Mouse (Mus musculus) hindbrain, embryonic 11.5 days (tissue): ENCODE results near the gene Gsk3b. TPM values are rescaled to one million over a fixed set of nuclear protein-coding genes. Genes with fewer than 3 reads are reported as not detected.

Experiments
- ATAC-seq: fragments of 200-750 bp; cut with Nextera tagmentation; 2 replicates; pipeline ENCODE4 v1.8.0; 2017; ENCODE audit warnings: mild to moderate bottlenecking, moderate TSS enrichment, moderate library complexity; ENCODE audit not compliant: low FRiP score
- DNase-seq: peaks from one replicate; pipeline ENCODE4 v3.0.0-alpha.2; 2015; ENCODE audit warnings: low spot score
- H3K27ac ChIP-seq: fragments of 300-500 bp; sonication (generic); 2 replicates; pipeline ENCODE4 v1.5.1; 2014; ENCODE audit warnings: mild to moderate bottlenecking, low read depth, low read length
- H3K27me3 ChIP-seq: fragments of 300-500 bp; sonication (generic); 2 replicates; pipeline ENCODE4 v1.6.1; 2014; ENCODE audit warnings: mild to moderate bottlenecking, low read length, moderate library complexity, mixed read lengths; ENCODE audit not compliant: control insufficient read depth, insufficient read depth
- H3K36me3 ChIP-seq: fragments of 300-500 bp; sonication (generic); 2 replicates; pipeline ENCODE4 v1.6.1; 2014; ENCODE audit warnings: mild to moderate bottlenecking, low read length, moderate library complexity, mixed read lengths; ENCODE audit not compliant: control insufficient read depth, insufficient read depth
- H3K4me1 ChIP-seq: fragments of 300-500 bp; sonication (generic); replicated peaks from 2 replicates; pipeline ENCODE4 v1.6.1; 2014; ENCODE audit warnings: low read length, mixed read lengths; ENCODE audit not compliant: control insufficient read depth, insufficient read depth
- H3K4me2 ChIP-seq: fragments of 300-500 bp; sonication (generic); replicated peaks from 2 replicates; pipeline ENCODE4 v1.6.1; 2014; ENCODE audit warnings: mild to moderate bottlenecking, low read depth, low read length
- H3K4me3 ChIP-seq: fragments of 300-500 bp; sonication (generic); 2 replicates; pipeline ENCODE4 v1.5.1; 2014; ENCODE audit warnings: low read depth, low read length
- H3K9ac ChIP-seq: fragments of 300-500 bp; sonication (generic); 2 replicates; pipeline ENCODE4 v1.6.1; 2014; ENCODE audit warnings: low read depth, low read length
- H3K9me3 ChIP-seq: fragments of 300-500 bp; sonication (generic); 2 replicates; pipeline ENCODE4 v1.6.1; 2016; ENCODE audit warnings: low read length; ENCODE audit not compliant: control insufficient read depth
- WGBS: fragments of 180-500 bp; shearing (Covaris S2); extraction: QIAGEN DNeasy Blood & Tissue Kit; methylation state at CpG from one replicate; pipeline ENCODE4 v1.1.7; 2014; 5-methylcytosine and 5-hydroxymethylcytosine counted together
- polyA plus RNA-seq: library from polyadenylated mRNA; unstranded; fragments of >200 nt; fragmentation: Nextera tagmentation; extraction: Ambion mirVana; gene quantifications from 2 replicates; pipeline ENCODE4 v1.2.1, GENCODE M21; 2014

Gsk3b gene
- polyA plus RNA-seq, 1 experiment from 2014 or later: 172 TPM

DNA sequence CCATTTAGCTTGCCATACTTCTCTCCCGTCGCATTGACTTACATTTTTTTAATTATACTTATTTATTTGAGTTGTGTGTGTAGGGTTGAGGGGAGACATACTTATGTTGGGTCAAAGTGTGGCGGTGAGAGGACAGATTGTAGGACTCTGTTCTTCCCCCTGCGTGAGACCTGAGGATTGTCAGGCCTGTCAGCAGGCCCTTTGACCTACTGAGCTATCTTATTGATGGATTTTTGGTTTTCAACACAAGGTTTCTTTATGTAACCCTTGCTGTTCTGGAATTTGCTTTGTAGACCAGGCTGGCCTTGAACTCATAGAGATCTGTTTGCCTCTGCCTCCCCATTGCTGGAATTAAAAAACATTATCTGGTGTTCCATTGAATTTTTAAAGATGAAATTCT is 56.1 kb downstream of the Gsk3b start:
- ATAC-seq (no peak), DNase-seq (no peak)
- whole genome bisulfite sequencing: 91% methylated on average over 4 of the region's 4 CpGs
- H3K36me3 ChIP-seq: no peaks in the 10 kb centered on the region
- no peaks in the 10 kb centered on the region for H3K27me3 ChIP-seq
- no peaks in the 10 kb centered on the region for H3K4me1 ChIP-seq
- H3K4me3 ChIP-seq: no peak overlapping the region
- no peaks in the 10 kb centered on the region for H3K9me3 ChIP-seq
- no peak overlapping the region for H3K4me2 ChIP-seq
- no peak overlapping the region for H3K27ac ChIP-seq
- no peak overlapping the region for H3K9ac ChIP-seq

DNA sequence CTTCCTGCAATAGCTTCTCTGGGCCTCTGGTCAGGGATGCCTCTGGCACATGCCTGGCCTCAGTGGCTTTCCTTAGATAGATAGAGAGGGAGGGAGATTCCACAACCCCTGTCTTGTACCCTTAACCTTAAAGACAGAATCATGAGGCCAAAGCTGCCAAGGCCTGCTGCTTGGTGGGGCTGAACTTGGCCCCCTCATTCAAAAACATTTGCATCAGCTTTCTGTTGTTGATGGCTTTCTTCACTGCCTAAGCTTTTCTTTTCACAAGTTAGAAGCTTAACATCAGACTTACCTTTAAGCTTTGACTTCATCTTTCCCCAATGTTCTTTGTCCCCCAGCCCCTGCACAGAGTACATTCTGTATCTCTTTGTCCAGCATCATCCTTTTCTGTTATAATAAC is 61.8 kb downstream of the Gsk3b start:
- no peak for DNase-seq
- no peak for ATAC-seq
- no peak overlapping the region for H3K9ac ChIP-seq
- no peaks in the 10 kb centered on the region for H3K9me3 ChIP-seq
- H3K4me2 ChIP-seq: no peak overlapping the region
- H3K4me3 ChIP-seq: no peak overlapping the region
- no peaks in the 10 kb centered on the region for H3K27me3 ChIP-seq
- no peaks in the 10 kb centered on the region for H3K36me3 ChIP-seq
- no peaks in the 10 kb centered on the region for H3K4me1 ChIP-seq
- H3K27ac ChIP-seq: no peak overlapping the region

DNA sequence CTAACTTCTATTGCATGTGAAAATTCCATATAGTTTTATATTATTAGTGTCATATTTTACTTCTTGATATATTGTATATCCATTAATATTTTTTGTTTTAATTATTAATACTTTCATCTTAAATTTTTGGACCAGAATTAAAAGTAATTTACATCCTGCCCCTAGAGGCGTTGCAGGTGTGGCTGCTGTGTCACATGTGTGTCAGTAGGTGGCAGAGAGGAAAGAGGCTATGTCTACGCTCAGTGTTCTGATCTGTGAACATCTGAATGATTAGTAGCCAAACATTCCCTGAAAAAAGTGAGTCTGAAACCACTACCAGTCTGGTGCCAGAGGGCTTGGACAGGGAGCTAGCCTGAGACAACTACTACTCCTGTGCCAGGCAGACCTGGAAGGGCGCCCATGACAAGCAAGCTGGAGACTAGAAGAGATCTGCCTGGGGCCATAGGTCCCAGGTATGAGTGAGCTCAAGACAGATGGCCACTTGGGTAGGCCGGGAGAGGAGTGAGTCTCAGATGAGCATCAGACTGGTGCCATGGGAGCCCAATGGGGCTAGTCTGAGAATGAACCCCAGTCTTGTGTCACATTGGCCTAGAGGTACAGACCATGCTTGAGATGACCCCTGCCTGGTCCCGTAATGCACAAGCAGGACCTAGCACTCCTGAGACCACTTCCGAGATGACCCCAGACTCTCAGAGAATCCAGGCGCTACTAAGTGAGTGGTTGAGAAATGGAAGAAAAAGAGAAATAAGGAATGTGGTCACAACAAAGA is 69.2 kb downstream of the Gsk3b start:
- H3K36me3 ChIP-seq: no peaks in the 10 kb centered on the region
- no peak overlapping the region for H3K4me2 ChIP-seq
- no peak overlapping the region for H3K27ac ChIP-seq
- ATAC-seq (no peak), DNase-seq (no peak)
- H3K4me1 ChIP-seq: no peaks in the 10 kb centered on the region
- H3K9me3 ChIP-seq: no peaks in the 10 kb centered on the region
- H3K9ac ChIP-seq: no peak overlapping the region
- WGBS: 92% methylated on average over 7 of the region's 7 CpGs
- no peak overlapping the region for H3K4me3 ChIP-seq
- H3K27me3 ChIP-seq: no peaks in the 10 kb centered on the region

DNA sequence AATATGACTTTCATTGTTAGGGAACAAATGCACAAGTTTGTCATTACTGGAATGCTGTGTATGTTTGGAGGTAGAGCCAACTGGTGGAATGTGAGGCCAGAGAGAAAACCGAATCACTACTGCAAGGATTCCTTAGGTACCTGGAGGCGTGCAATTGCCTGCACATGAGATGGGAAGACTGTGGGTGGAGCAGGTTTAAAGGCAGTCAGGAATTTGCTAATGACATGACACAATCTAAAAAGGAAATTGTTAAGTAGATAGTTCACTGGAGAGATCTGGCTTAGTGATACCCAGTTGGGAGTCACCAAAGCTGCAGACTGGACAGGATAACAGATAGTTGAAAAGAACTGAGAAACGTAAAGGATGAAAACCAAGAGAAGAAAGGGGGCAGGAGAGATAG is 73.2 kb downstream of the Gsk3b start:
- Histone ChIP-seq H3K27me3 (no peaks in the 10 kb centered on the region), H3K27ac (no peak overlapping the region), H3K4me2 (no peak overlapping the region), H3K4me3 (no peak overlapping the region), H3K4me1 (no peaks in the 10 kb centered on the region), H3K36me3 (no peaks in the 10 kb centered on the region), H3K9me3 (no peaks in the 10 kb centered on the region), H3K9ac (no peak overlapping the region)
- ATAC-seq (no peak), DNase-seq (no peak)
- 91% methylated on average over 3 of the region's 3 CpGs for WGBS

DNA sequence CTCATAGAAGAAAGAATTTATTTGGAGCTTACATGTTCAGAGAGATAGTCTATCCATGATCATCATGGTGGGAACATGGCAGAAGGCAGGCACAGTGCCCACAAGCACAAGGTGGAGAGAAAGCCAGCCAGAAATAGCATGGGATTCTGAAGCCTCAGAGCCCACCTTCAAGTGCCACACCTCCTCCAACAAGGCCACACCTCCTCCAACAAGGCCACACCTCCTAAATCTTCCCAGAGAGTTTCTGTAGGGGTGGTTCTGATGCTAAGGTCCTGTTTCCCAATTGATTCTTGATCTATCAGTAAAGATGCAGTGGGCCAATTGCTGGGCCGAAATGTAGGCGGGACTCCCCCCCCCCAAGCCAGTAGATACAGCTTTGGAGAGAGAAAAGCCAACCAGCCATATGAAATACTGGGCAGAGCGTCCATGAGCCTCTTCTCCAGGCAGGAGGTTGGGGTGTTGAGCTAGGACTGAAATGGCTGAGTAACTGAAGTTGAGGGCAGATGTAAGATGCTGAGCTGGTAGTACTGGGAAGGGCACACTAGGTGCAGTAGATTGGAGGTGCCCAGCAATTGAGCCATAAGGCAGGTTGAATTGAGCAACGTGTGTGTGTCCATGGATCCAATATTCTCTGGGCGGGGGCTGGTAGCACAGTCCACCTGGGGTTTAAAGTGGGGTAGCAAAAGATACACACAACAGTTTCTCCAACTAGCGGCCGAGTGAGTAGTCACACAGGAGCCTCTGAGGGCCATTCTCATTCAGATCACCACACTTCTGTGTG is 76.2 kb downstream of the Gsk3b start:
- Histone ChIP-seq H3K4me3 (no peak overlapping the region), H3K9me3 (no peaks in the 10 kb centered on the region), H3K36me3 (no peaks in the 10 kb centered on the region), H3K27me3 (no peaks in the 10 kb centered on the region), H3K27ac (no peak overlapping the region), H3K9ac (no peak overlapping the region), H3K4me1 (no peaks in the 10 kb centered on the region), H3K4me2 (no peak overlapping the region)
- 94% methylated on average over 7 of the region's 7 CpGs for WGBS
- DNase-seq: no peak
- ATAC-seq: no peak

DNA sequence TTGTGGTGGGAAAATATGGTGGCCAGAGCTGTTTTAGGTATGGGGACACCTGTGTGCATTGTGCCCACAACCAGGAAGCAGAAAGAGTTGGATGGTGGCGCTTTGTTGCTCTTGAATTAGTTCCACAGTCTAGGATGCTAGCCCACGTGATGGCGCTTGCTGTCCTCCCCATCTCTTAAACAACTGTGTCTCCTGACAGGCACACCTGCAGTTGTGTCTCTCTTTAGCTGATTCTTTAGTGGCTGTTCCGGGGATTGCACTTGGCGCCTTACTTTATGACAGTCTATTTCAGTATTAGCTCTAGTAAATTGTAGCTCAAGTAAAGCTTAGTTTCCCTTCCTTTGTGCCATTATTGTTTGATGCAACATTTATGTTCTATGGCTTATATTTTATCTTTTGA is 80.2 kb downstream of the Gsk3b start:
- no peak overlapping the region for H3K9ac ChIP-seq
- no peak overlapping the region for H3K4me3 ChIP-seq
- no peak for DNase-seq
- no peaks in the 10 kb centered on the region for H3K9me3 ChIP-seq
- no peaks in the 10 kb centered on the region for H3K27me3 ChIP-seq
- WGBS: 94% methylated on average over 5 of the region's 5 CpGs
- H3K27ac ChIP-seq: no peak overlapping the region
- peaks cover 3% of the 10 kb centered on the region; the same call in 1 of the 2 replicates for H3K36me3 ChIP-seq
- H3K4me1 ChIP-seq: no peaks in the 10 kb centered on the region
- no peak overlapping the region for H3K4me2 ChIP-seq
- no peak for ATAC-seq

DNA sequence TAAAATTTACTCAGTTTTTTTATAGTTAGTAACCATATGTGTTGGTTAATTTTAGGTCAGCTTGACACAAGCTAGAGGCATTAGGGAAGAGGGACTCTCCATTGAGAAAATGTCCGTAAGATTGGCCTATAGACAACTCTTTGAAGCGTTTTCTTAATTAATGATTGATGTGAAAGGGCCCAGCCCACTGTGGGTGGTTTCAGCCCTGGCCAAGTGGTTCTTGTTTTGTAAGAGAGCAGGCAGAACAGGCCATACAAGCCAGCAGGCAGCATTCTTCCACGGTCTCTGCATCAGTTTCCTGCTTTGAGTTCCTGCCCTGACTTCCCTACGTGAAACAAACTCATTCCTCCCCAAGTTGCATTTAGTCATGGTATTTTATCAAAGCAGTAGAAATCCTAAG is 90.3 kb downstream of the Gsk3b start:
- no peaks in the 10 kb centered on the region for H3K4me1 ChIP-seq
- ATAC-seq: no peak
- WGBS: 84% methylated on average over 4 of the region's 4 CpGs
- H3K36me3 ChIP-seq: no peaks in the 10 kb centered on the region
- no peaks in the 10 kb centered on the region for H3K9me3 ChIP-seq
- no peak overlapping the region for H3K9ac ChIP-seq
- no peaks in the 10 kb centered on the region for H3K27me3 ChIP-seq
- no peak overlapping the region for H3K4me3 ChIP-seq
- no peak overlapping the region for H3K27ac ChIP-seq
- H3K4me2 ChIP-seq: no peak overlapping the region
- DNase-seq: no peak

DNA sequence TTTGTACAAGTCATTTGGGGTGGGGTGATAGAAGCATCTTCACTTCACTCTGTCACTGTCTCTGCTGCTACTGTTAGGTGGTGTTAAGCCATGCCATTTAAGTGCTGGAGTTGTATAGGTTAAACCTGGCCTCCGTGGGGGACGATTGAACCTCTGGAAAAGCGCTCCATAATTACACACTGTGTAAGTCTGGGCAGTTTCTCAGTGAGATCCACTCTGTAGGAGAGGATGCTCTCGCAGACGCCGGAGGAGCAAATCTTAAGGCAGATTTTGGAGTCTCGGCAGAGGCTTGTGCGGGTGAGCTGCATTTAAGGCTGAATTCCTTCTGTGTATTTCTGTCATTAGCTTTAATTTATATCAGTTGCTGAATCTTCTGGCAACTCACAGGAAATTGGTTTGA is 92.6 kb downstream of the Gsk3b start:
- Histone ChIP-seq H3K4me1 (no peaks in the 10 kb centered on the region), H3K27me3 (no peaks in the 10 kb centered on the region), H3K9ac (no peak overlapping the region), H3K9me3 (no peaks in the 10 kb centered on the region), H3K27ac (no peak overlapping the region), H3K36me3 (peaks cover 2% of the 10 kb centered on the region; the same call in 1 of the 2 replicates), H3K4me3 (no peak overlapping the region), H3K4me2 (no peak overlapping the region)
- DNase-seq: no peak
- 94% methylated on average over 8 of the region's 8 CpGs for WGBS
- ATAC-seq: no peak
